9 mouse cellular contexts compared by ENCODE assay signal in the genomic region with DNA sequence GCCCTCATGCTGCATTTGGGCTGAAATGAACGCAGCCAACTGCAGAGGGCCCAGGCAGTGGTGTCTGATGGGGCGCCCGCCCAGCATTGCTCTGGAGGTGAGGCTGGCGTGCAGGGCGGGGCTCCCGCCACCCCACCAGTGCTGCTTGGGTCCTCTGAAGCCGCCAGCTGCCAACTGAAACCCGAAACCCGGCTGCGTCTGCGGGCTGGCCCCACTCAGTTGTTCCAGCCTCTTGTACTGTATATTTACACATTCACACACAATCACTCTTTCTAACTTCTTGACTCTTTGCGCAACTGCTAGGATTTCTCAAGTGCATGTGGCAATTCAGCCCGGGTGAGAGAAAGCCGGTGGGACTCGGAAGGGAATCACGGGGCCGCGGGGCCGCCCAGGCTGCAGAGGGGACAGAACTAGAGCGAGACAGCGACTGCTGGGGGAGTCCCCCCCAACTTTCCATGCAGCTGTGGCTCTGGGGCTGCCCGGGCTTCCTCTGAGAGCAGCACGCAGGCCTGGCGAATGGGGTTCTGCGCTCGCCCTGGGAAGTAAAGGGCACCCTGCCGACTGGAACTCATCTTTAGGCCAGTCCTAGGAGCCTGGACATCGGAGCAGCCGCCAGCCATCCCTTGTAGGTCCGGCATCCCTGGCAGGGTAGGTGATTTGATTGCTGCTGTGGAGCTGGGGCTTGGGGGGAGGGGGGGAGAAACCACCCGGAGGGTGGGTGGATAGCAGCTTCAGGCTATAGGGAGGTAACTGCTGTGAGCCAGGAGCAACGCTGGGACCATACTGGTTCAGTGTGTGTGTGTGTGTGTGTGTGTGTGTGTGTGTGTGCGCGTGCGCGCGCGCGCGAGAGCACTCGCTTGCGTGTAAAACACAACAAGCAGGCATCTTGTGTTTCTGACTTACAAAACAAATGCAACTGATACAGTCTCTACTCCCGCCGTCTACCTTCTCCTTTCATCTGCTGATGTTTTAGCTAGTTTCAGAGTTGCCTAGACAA. TPM values are rescaled to one million over a fixed set of nuclear protein-coding genes. Genes with fewer than 3 reads are reported as not detected.
DNase-seq lines count a peak whose midpoint lies in the region; ATAC-seq lines count a peak whose summit lies in the region.
"Had no signal": no experiment of that assay in that cellular context is flagged by ENCODE, and none has a peak within 500 bp of the region (broad histone marks: within the 10 kb centered on the region; RNA-seq: fewer than 3 reads in every experiment).

A gene (plus strand): TSS at position 177 of the 997 bp plus-strand sequence.

- peak within 1 kb of the TSS; percentile 71 for H3K9ac ChIP-seq in embryonic facial prominence, embryonic 15.5 days
- H3K9ac ChIP-seq in heart, embryonic 11.5 days (ENCODE audit: low read depth, low read length): peak within 1 kb of the TSS; percentile 73
- H3K9ac ChIP-seq in kidney, embryonic 14.5 days (ENCODE audit: low read depth, low read length): peak within 1 kb of the TSS; percentile 65
- peak within 1 kb of the TSS; percentile 21 for H3K9ac ChIP-seq in liver, embryonic 15.5 days
- peak within 1 kb of the TSS; percentile 83 for H3K9ac ChIP-seq in stomach, embryonic 16.5 days (ENCODE audit: low read length)

- no peaks in the 10 kb centered on the region for H3K27me3 ChIP-seq in embryonic facial prominence, embryonic 15.5 days
- no peaks in the 10 kb centered on the region for H3K27me3 ChIP-seq in heart, embryonic 11.5 days (ENCODE audit: control insufficient read depth, insufficient read depth, low read length)
- no peaks in the 10 kb centered on the region for H3K27me3 ChIP-seq in kidney, embryonic 14.5 days (ENCODE audit: control insufficient read depth, insufficient read depth, low read length)
- no peaks in the 10 kb centered on the region for H3K27me3 ChIP-seq in liver, embryonic 15.5 days
- no peaks in the 10 kb centered on the region for H3K27me3 ChIP-seq in stomach, embryonic 16.5 days (ENCODE audit: control insufficient read depth, insufficient read depth, low read length)

- ATAC-seq in embryonic facial prominence, embryonic 15.5 days (ENCODE audit: insufficient number of reproducible peaks, low FRiP score, low TSS enrichment, low read depth): peak; percentile 91
- ATAC-seq in heart, embryonic 11.5 days (replicated peaks; ENCODE audit: insufficient number of reproducible peaks, low FRiP score, low TSS enrichment): peak; percentile 74
- ATAC-seq in kidney, embryonic 14.5 days (ENCODE audit: low FRiP score, low TSS enrichment): peak; percentile 93
- ATAC-seq in liver, embryonic 15.5 days (ENCODE audit: insufficient read depth): peak; percentile 68
- ATAC-seq in stomach, embryonic 16.5 days (ENCODE audit: insufficient read depth, low FRiP score): peak; percentile 92

- peak within 1 kb of the TSS; percentile 98 for H3K27ac ChIP-seq in embryonic facial prominence, embryonic 15.5 days (replicated peaks)
- peak within 1 kb of the TSS; percentile 71 for H3K27ac ChIP-seq in heart, embryonic 11.5 days (ENCODE audit: low read depth, low read length)
- H3K27ac ChIP-seq in kidney, embryonic 14.5 days (ENCODE audit: low read depth, low read length): peak within 1 kb of the TSS; percentile 73; the same call in 1 of the 2 replicates
- peak within 1 kb of the TSS; percentile 72 for H3K27ac ChIP-seq in liver, embryonic 15.5 days (replicated peaks)
- peak within 1 kb of the TSS; percentile 99 for H3K27ac ChIP-seq in stomach, embryonic 16.5 days (ENCODE audit: low read length)

- H3K36me3 ChIP-seq in embryonic facial prominence, embryonic 15.5 days: no peaks in the 10 kb centered on the region
- no peaks in the 10 kb centered on the region for H3K36me3 ChIP-seq in heart, embryonic 11.5 days (ENCODE audit: control insufficient read depth, insufficient read depth, low read length)
- no peaks in the 10 kb centered on the region for H3K36me3 ChIP-seq in kidney, embryonic 14.5 days (ENCODE audit: control insufficient read depth, insufficient read depth, low read length)
- H3K36me3 ChIP-seq in liver, embryonic 15.5 days (replicated peaks): no peaks in the 10 kb centered on the region
- no peaks in the 10 kb centered on the region for H3K36me3 ChIP-seq in stomach, embryonic 16.5 days (ENCODE audit: control insufficient read depth, insufficient read depth, low read length)
- H3K36me3 ChIP-seq: G1E had no signal

- DNase-seq in cerebellum, postnatal 25 days: peak; percentile 15 to 22
- no peak for DNase-seq in cerebellum, adult 11 months
- DNase-seq in neural tube, embryonic 10.5 days (ENCODE audit: extremely low spot score, low spot score): peak; percentile 76

- peak within 1 kb of the TSS; percentile 90 for H3K4me2 ChIP-seq in embryonic facial prominence, embryonic 15.5 days (replicated peaks)
- peak within 1 kb of the TSS; percentile 94 for H3K4me2 ChIP-seq in heart, embryonic 11.5 days
- H3K4me2 ChIP-seq in kidney, embryonic 14.5 days (replicated peaks; ENCODE audit: low read depth, low read length): peak within 1 kb of the TSS; percentile 95
- peak within 1 kb of the TSS; percentile 59 for H3K4me2 ChIP-seq in liver, embryonic 15.5 days
- H3K4me2 ChIP-seq in stomach, embryonic 16.5 days (ENCODE audit: low read depth, low read length): peak within 1 kb of the TSS; percentile 75

- WGBS in embryonic facial prominence, embryonic 15.5 days: under 1% methylated on average over 44 of the region's 44 CpGs
- WGBS in heart, embryonic 11.5 days (ENCODE audit: insufficient replicate concordance): under 1% methylated on average over 44 of the region's 44 CpGs
- under 1% methylated on average over 44 of the region's 44 CpGs for WGBS in kidney, embryonic 14.5 days
- WGBS in liver, embryonic 15.5 days (ENCODE audit: insufficient replicate concordance): 3% methylated on average over 44 of the region's 44 CpGs
- under 1% methylated on average over 44 of the region's 44 CpGs for WGBS in stomach, embryonic 16.5 days

- no peaks in the 10 kb centered on the region for H3K9me3 ChIP-seq in embryonic facial prominence, embryonic 15.5 days (replicated peaks)
- H3K9me3 ChIP-seq in heart, embryonic 11.5 days (replicated peaks; ENCODE audit: control insufficient read depth, low read length): no peaks in the 10 kb centered on the region
- H3K9me3 ChIP-seq in kidney, embryonic 14.5 days (ENCODE audit: control insufficient read depth, low read length): no peaks in the 10 kb centered on the region
- no peaks in the 10 kb centered on the region for H3K9me3 ChIP-seq in liver, embryonic 15.5 days (replicated peaks)
- H3K9me3 ChIP-seq in stomach, embryonic 16.5 days (replicated peaks; ENCODE audit: control insufficient read depth, low read length): no peaks in the 10 kb centered on the region

- peaks cover 24% of the 10 kb centered on the region for H3K4me1 ChIP-seq in embryonic facial prominence, embryonic 15.5 days
- no peaks in the 10 kb centered on the region for H3K4me1 ChIP-seq in heart, embryonic 11.5 days (ENCODE audit: control insufficient read depth, insufficient read depth, low read length)
- H3K4me1 ChIP-seq in kidney, embryonic 14.5 days (ENCODE audit: control insufficient read depth, insufficient read depth, low read length): 0 out of 2 replicates have a peak, but pooled peaks cover 3% of the 10 kb centered on the region
- H3K4me1 ChIP-seq in liver, embryonic 15.5 days (replicated peaks): no peaks in the 10 kb centered on the region
- H3K4me1 ChIP-seq in stomach, embryonic 16.5 days (ENCODE audit: control insufficient read depth, insufficient read depth, low read length): peaks cover 12% of the 10 kb centered on the region

- peak within 1 kb of the TSS; percentile 64 for H3K4me3 ChIP-seq in embryonic facial prominence, embryonic 15.5 days (replicated peaks)
- peak within 1 kb of the TSS; percentile 54 for H3K4me3 ChIP-seq in heart, embryonic 11.5 days (ENCODE audit: low read depth, low read length)
- peak within 1 kb of the TSS; percentile 61 for H3K4me3 ChIP-seq in kidney, embryonic 14.5 days (ENCODE audit: low read length)
- H3K4me3 ChIP-seq in liver, embryonic 15.5 days (replicated peaks): peak within 1 kb of the TSS; percentile 57
- peak within 1 kb of the TSS; percentile 65 for H3K4me3 ChIP-seq in stomach, embryonic 16.5 days (replicated peaks; ENCODE audit: low read length)

RNA-seq across cellular contexts. Expression of the gene that starts here (rescaled TPM):
- polyA plus RNA-seq in embryonic facial prominence, embryonic 15.5 days (2015; fragmentation: Nextera tagmentation; extraction: Ambion mirVana): 34.0 and 34.9 TPM in 2 replicates
- 6.2 and 8.7 TPM in 2 replicates for polyA plus RNA-seq in heart, embryonic 11.5 days (2014; fragmentation: Nextera tagmentation; extraction: Ambion mirVana)
- 30.9 and 51.1 TPM in 2 replicates for polyA plus RNA-seq in kidney, embryonic 14.5 days (2014; fragmentation: Nextera tagmentation; extraction: Ambion mirVana)
- polyA plus RNA-seq in liver, embryonic 15.5 days (2015; fragmentation: Nextera tagmentation; extraction: Ambion mirVana): 3.2 and 3.7 TPM in 2 replicates
- polyA plus RNA-seq in stomach, embryonic 16.5 days (2015; fragmentation: Nextera tagmentation; extraction: Ambion mirVana): 29.6 and 32.3 TPM in 2 replicates
- polyA plus RNA-seq: G1E had no signal

Comparison
In these comparisons a context has a peak if more than half of its experiments do, and no peak if none do; other contexts are left out.
1. H3K9ac ChIP-seq: peak in every context shown above with its lines; median percentile 83 in stomach, embryonic 16.5 days; 73 in heart, embryonic 11.5 days; 71 in embryonic facial prominence, embryonic 15.5 days; 65 in kidney, embryonic 14.5 days; 21 in liver, embryonic 15.5 days.